Mouse (Mus musculus): ENCODE data around the gene Cxcr2. TPM values are rescaled to one million over a fixed set of nuclear protein-coding genes. Genes with fewer than 3 reads are reported as not detected.

The Cxcr2 gene
- polyA plus RNA-seq (2015; fragmentation: Nextera tagmentation; extraction: Ambion mirVana) = 0.05 TPM in 2 replicates

- Histone ChIP-seq H3K9ac (no peak within 1 kb of the TSS), H3K4me3 (no peak within 1 kb of the TSS), H3K27me3 (replicated peaks) (no peaks in the 10 kb centered on the region), H3K27ac (no peak within 1 kb of the TSS), H3K4me2 (no peak within 1 kb of the TSS), H3K36me3 (replicated peaks) (no peaks in the 10 kb centered on the region), H3K4me1 (no peaks in the 10 kb centered on the region), H3K9me3 (no peaks in the 10 kb centered on the region)
- no peak for ATAC-seq (replicated peaks)
- WGBS = 84% methylated on average over 8 of the region's 8 CpGs
Measured at GRCm38 (mm10) chr1:74153461-74154184, at the start of gene Cxcr2. Cxcr2 (plus strand) TSS chr1:74153989.

- H3K36me3 ChIP-seq (replicated peaks) = no peaks in the 10 kb centered on the region
- no peak overlapping the region for H3K4me3 ChIP-seq
- no peaks in the 10 kb centered on the region for H3K27me3 ChIP-seq (replicated peaks)
- H3K27ac ChIP-seq = no peak overlapping the region
- ATAC-seq (replicated peaks) = no peak
- H3K4me1 ChIP-seq = peaks cover 15% of the 10 kb centered on the region
- H3K4me2 ChIP-seq = no peak overlapping the region
- 82% methylated on average over 4 of the region's 4 CpGs for WGBS
- no peak overlapping the region for H3K9ac ChIP-seq
- no peaks in the 10 kb centered on the region for H3K9me3 ChIP-seq
Measured at GRCm38 (mm10) chr1:74105660-74106059, 48.1 kb upstream of the Cxcr2 start.

- no peak overlapping the region for H3K27ac ChIP-seq
- H3K4me1 ChIP-seq = peaks cover 20% of the 10 kb centered on the region
- no peaks in the 10 kb centered on the region for H3K9me3 ChIP-seq
- no peak overlapping the region for H3K9ac ChIP-seq
- no peaks in the 10 kb centered on the region for H3K27me3 ChIP-seq (replicated peaks)
- no peak overlapping the region for H3K4me3 ChIP-seq
- H3K36me3 ChIP-seq (replicated peaks) = no peaks in the 10 kb centered on the region
- H3K4me2 ChIP-seq = no peak overlapping the region
- 71% methylated on average over 6 of the region's 6 CpGs for WGBS
- no peak for ATAC-seq (replicated peaks)
Measured at GRCm38 (mm10) chr1:74106214-74106613, 47.6 kb upstream of the Cxcr2 start.

- H3K9ac ChIP-seq = no peak overlapping the region
- H3K27me3 ChIP-seq (replicated peaks) = no peaks in the 10 kb centered on the region
- no peak overlapping the region for H3K4me3 ChIP-seq
- no peak overlapping the region for H3K27ac ChIP-seq
- no peaks in the 10 kb centered on the region for H3K9me3 ChIP-seq
- no peak for ATAC-seq (replicated peaks)
- 68% methylated on average over 5 of the region's 5 CpGs for WGBS
- no peaks in the 10 kb centered on the region for H3K36me3 ChIP-seq (replicated peaks)
- peaks cover 30% of the 10 kb centered on the region for H3K4me1 ChIP-seq
- H3K4me2 ChIP-seq = no peak overlapping the region
Measured at GRCm38 (mm10) chr1:74107931-74108618, 45.7 kb upstream of the Cxcr2 start.

GRCm38 (mm10) chr1:74109670-74110069 lies 44.1 kb upstream of the Cxcr2 start:
- H3K4me3 ChIP-seq = no peak overlapping the region
- H3K27ac ChIP-seq = no peak overlapping the region
- no peaks in the 10 kb centered on the region for H3K36me3 ChIP-seq (replicated peaks)
- H3K4me2 ChIP-seq = no peak overlapping the region
- no peak overlapping the region for H3K9ac ChIP-seq
- WGBS = 56% methylated on average over 2 of the region's 2 CpGs
- H3K9me3 ChIP-seq = no peaks in the 10 kb centered on the region
- no peaks in the 10 kb centered on the region for H3K27me3 ChIP-seq (replicated peaks)
- H3K4me1 ChIP-seq = peaks cover 18% of the 10 kb centered on the region
- ATAC-seq (replicated peaks) = no peak

GRCm38 (mm10) chr1:74110932-74111695 lies 42.7 kb upstream of the Cxcr2 start:
- peak overlapping the region; percentile 40 for H3K27ac ChIP-seq
- no peak overlapping the region for H3K9ac ChIP-seq
- WGBS = 8% methylated on average over 8 of the region's 8 CpGs

GRCm38 (mm10) chr1:74111696-74112030 lies 42.1 kb upstream of the Cxcr2 start:
- Histone ChIP-seq H3K27ac (peak overlapping the region; percentile 26; the same call in 1 of the 2 replicates), H3K27me3 (replicated peaks) (no peaks in the 10 kb centered on the region), H3K9ac (no peak overlapping the region), H3K4me3 (no peak overlapping the region), H3K36me3 (replicated peaks) (no peaks in the 10 kb centered on the region), H3K4me2 (no peak overlapping the region), H3K4me1 (peaks cover 17% of the 10 kb centered on the region), H3K9me3 (no peaks in the 10 kb centered on the region)
- ATAC-seq (replicated peaks) = no peak; the same call in 1 of the 2 replicates
- 16% methylated on average over 6 of the region's 6 CpGs for WGBS

More at GRCm38 (mm10) chr1:74110932-74111695, 42.7 kb upstream of the Cxcr2 start:
- H3K4me2 ChIP-seq = no peak overlapping the region
- H3K36me3 ChIP-seq (replicated peaks) = no peaks in the 10 kb centered on the region
- peaks cover 17% of the 10 kb centered on the region for H3K4me1 ChIP-seq
- no peaks in the 10 kb centered on the region for H3K9me3 ChIP-seq
- H3K27me3 ChIP-seq (replicated peaks) = no peaks in the 10 kb centered on the region
- H3K4me3 ChIP-seq = no peak overlapping the region
- ATAC-seq (replicated peaks) = peak; percentile 79

GRCm38 (mm10) chr1:74113071-74113470 lies 40.7 kb upstream of the Cxcr2 start:
- WGBS = 67% methylated on average over 3 of the region's 3 CpGs
- Histone ChIP-seq H3K27me3 (replicated peaks) (no peaks in the 10 kb centered on the region), H3K4me3 (no peak overlapping the region), H3K9me3 (no peaks in the 10 kb centered on the region), H3K27ac (no peak overlapping the region), H3K4me2 (no peak overlapping the region), H3K36me3 (replicated peaks) (no peaks in the 10 kb centered on the region), H3K4me1 (peaks cover 17% of the 10 kb centered on the region), H3K9ac (no peak overlapping the region)
- no peak for ATAC-seq (replicated peaks)

- Histone ChIP-seq H3K4me3 (no peak overlapping the region), H3K4me1 (peaks cover 7% of the 10 kb centered on the region), H3K9ac (no peak overlapping the region), H3K27ac (no peak overlapping the region), H3K9me3 (no peaks in the 10 kb centered on the region), H3K4me2 (no peak overlapping the region), H3K27me3 (replicated peaks) (peaks cover 5% of the 10 kb centered on the region), H3K36me3 (replicated peaks) (no peaks in the 10 kb centered on the region)
- no peak for ATAC-seq (replicated peaks)
- WGBS = 90% methylated on average over 6 of the region's 6 CpGs
Measured at GRCm38 (mm10) chr1:74117876-74118275, 35.9 kb upstream of the Cxcr2 start.

GRCm38 (mm10) chr1:74119115-74119514 lies 34.7 kb upstream of the Cxcr2 start:
- Histone ChIP-seq H3K27ac (no peak overlapping the region), H3K9me3 (no peaks in the 10 kb centered on the region), H3K36me3 (replicated peaks) (no peaks in the 10 kb centered on the region), H3K4me2 (no peak overlapping the region), H3K27me3 (replicated peaks) (peaks cover 17% of the 10 kb centered on the region), H3K4me3 (no peak overlapping the region), H3K4me1 (peaks cover 9% of the 10 kb centered on the region), H3K9ac (no peak overlapping the region)
- no peak for ATAC-seq (replicated peaks)
- WGBS = 70% methylated on average over 1 of the region's 1 CpGs

- no peak overlapping the region for H3K4me3 ChIP-seq
- no peak for ATAC-seq (replicated peaks)
- 83% methylated on average over 7 of the region's 7 CpGs for WGBS
Measured at GRCm38 (mm10) chr1:74121138-74121537, 32.7 kb upstream of the Cxcr2 start.

GRCm38 (mm10) chr1:74121821-74122576 lies 31.8 kb upstream of the Cxcr2 start:
- ATAC-seq (replicated peaks) = peak; percentile 37; the same call in 1 of the 2 replicates
- H3K27me3 ChIP-seq (replicated peaks) = peaks cover 29% of the 10 kb centered on the region
- H3K4me3 ChIP-seq = no peak overlapping the region
- H3K9ac ChIP-seq = no peak overlapping the region
- H3K9me3 ChIP-seq = no peaks in the 10 kb centered on the region
- WGBS = 51% methylated on average over 9 of the region's 9 CpGs
- H3K27ac ChIP-seq = no peak overlapping the region
- no peaks in the 10 kb centered on the region for H3K36me3 ChIP-seq (replicated peaks)
- peaks cover 18% of the 10 kb centered on the region for H3K4me1 ChIP-seq
- no peak overlapping the region for H3K4me2 ChIP-seq

More at GRCm38 (mm10) chr1:74121138-74121537, 32.7 kb upstream of the Cxcr2 start:
- Histone ChIP-seq H3K4me2 (no peak overlapping the region), H3K36me3 (replicated peaks) (no peaks in the 10 kb centered on the region), H3K4me1 (peaks cover 18% of the 10 kb centered on the region), H3K9me3 (no peaks in the 10 kb centered on the region), H3K9ac (no peak overlapping the region), H3K27ac (no peak overlapping the region), H3K27me3 (replicated peaks) (peaks cover 28% of the 10 kb centered on the region)

Data from midbrain, embryonic 15.5 days (tissue).